Mouse (Mus musculus) intestine, postnatal 0 days (tissue): ENCODE measurements around the gene Sp4. TPM values are rescaled to one million over a fixed set of nuclear protein-coding genes. Genes with fewer than 3 reads are reported as not detected.
A peak's percentile ranks its signal among the peaks of the same experiment; 100 is the strongest.

ENCODE experiments used
- ATAC-seq: fragments of 200-750 bp; cut with Nextera tagmentation; 2 replicates; pipeline ENCODE4 v1.8.0; 2017; ENCODE audit warnings: mild to moderate bottlenecking, moderate TSS enrichment, moderate library complexity
- H3K27ac ChIP-seq: fragments of 300-500 bp; sonication (generic); 2 replicates; pipeline ENCODE4 v1.5.1; 2014; ENCODE audit warnings: mild to moderate bottlenecking, low read depth, low read length, moderate library complexity
- H3K27me3 ChIP-seq: fragments of 300-500 bp; sonication (generic); replicated peaks from 2 replicates; pipeline ENCODE4 v1.6.1; 2014; ENCODE audit warnings: low read length, mixed read lengths; ENCODE audit not compliant: control insufficient read depth, insufficient read depth
- H3K36me3 ChIP-seq: fragments of 300-500 bp; sonication (generic); 2 replicates; pipeline ENCODE4 v1.6.1; 2014; ENCODE audit warnings: mild to moderate bottlenecking, moderate library complexity; ENCODE audit not compliant: control insufficient read depth, insufficient read depth
- H3K4me1 ChIP-seq: fragments of 300-500 bp; sonication (generic); replicated peaks from 2 replicates; pipeline ENCODE4 v1.6.1; 2014; ENCODE audit warnings: antibody characterized with exemption, low read length, mixed read lengths; ENCODE audit not compliant: control insufficient read depth, insufficient read depth
- H3K4me2 ChIP-seq: fragments of 300-500 bp; sonication (generic); replicated peaks from 2 replicates; pipeline ENCODE4 v1.6.1; 2014; ENCODE audit warnings: low read depth, mild to moderate bottlenecking, moderate library complexity
- H3K4me3 ChIP-seq: fragments of 300-500 bp; sonication (generic); 2 replicates; pipeline ENCODE4 v1.5.1; 2014; ENCODE audit warnings: low read depth, low read length
- H3K9ac ChIP-seq: fragments of 300-500 bp; sonication (generic); 2 replicates; pipeline ENCODE4 v1.6.1; 2014; ENCODE audit warnings: mild to moderate bottlenecking, low read depth, low read length
- H3K9me3 ChIP-seq: fragments of 300-500 bp; sonication (generic); 2 replicates; pipeline ENCODE4 v1.6.1; 2016; ENCODE audit warnings: mixed run types; ENCODE audit not compliant: control insufficient read depth
- CTCF ChIP-seq: sonication (generic); IDR thresholded peaks from 2 replicates; pipeline ENCODE4 v1.5.1; 2016; ENCODE audit warnings: low read depth, mild to moderate bottlenecking, control low read depth, antibody characterized with exemption, moderate library complexity
- WGBS: fragments of 180-500 bp; shearing (Covaris S2); extraction: QIAGEN DNeasy Blood & Tissue Kit; methylation state at CpG from one replicate; pipeline ENCODE4 v1.1.7; 2014; 5-methylcytosine and 5-hydroxymethylcytosine counted together
- polyA plus RNA-seq: library from polyadenylated mRNA; unstranded; fragments of >200 nt; fragmentation: Nextera tagmentation; extraction: Ambion mirVana; gene quantifications from 2 replicates; pipeline ENCODE4 v1.2.1, GENCODE M21; 2015

Gene Sp4
- 2.0 and 2.2 TPM in 2 replicates for polyA plus RNA-seq

- H3K4me1 ChIP-seq: no peaks in the 10 kb centered on the region
- no peaks in the 10 kb centered on the region for H3K27me3 ChIP-seq
- peak; percentile 39; the same call in 1 of the 2 replicates for TF ChIP-seq CTCF
- peak within 1 kb of the TSS; percentile 86 for H3K4me3 ChIP-seq
- WGBS: 0% methylated on average over 47 of the region's 78 CpGs
- H3K27ac ChIP-seq: peak within 1 kb of the TSS; percentile 98
- peak within 1 kb of the TSS; percentile 81 for H3K9ac ChIP-seq
- peak; percentile 94 for ATAC-seq
- H3K36me3 ChIP-seq: no peaks in the 10 kb centered on the region
- no peaks in the 10 kb centered on the region for H3K9me3 ChIP-seq
- H3K4me2 ChIP-seq: peak within 1 kb of the TSS; percentile 92
Observed at GRCm38 (mm10) chr12:118301072-118301865, at the start of gene Sp4. Gene Sp4 (minus strand): TSS chr12:118301440.

GRCm38 (mm10) chr12:118339107-118339506 lies 37.9 kb upstream of the Sp4 start:
- Histone ChIP-seq H3K27me3 (no peaks in the 10 kb centered on the region), H3K9ac (no peak overlapping the region), H3K4me3 (no peak overlapping the region), H3K4me2 (no peak overlapping the region), H3K27ac (no peak overlapping the region), H3K4me1 (no peaks in the 10 kb centered on the region), H3K36me3 (no peaks in the 10 kb centered on the region), H3K9me3 (no peaks in the 10 kb centered on the region)
- no peak for TF ChIP-seq CTCF
- no peak for ATAC-seq
- 77% methylated on average over 2 of the region's 2 CpGs for WGBS

- no peak overlapping the region for H3K4me2 ChIP-seq
- H3K9ac ChIP-seq: no peak overlapping the region
- H3K27ac ChIP-seq: no peak overlapping the region
- 86% methylated on average over 2 of the region's 2 CpGs for WGBS
- no peak overlapping the region for H3K4me3 ChIP-seq
- H3K36me3 ChIP-seq: no peaks in the 10 kb centered on the region
- no peak for ATAC-seq
- H3K4me1 ChIP-seq: no peaks in the 10 kb centered on the region
- H3K27me3 ChIP-seq: no peaks in the 10 kb centered on the region
- no peaks in the 10 kb centered on the region for H3K9me3 ChIP-seq
- no peak for TF ChIP-seq CTCF
Observed at GRCm38 (mm10) chr12:118338243-118338642, 37.0 kb upstream of the Sp4 start.

GRCm38 (mm10) chr12:118337291-118337690 lies 36.1 kb upstream of the Sp4 start:
- WGBS: 57% methylated on average over 3 of the region's 3 CpGs
- no peak overlapping the region for H3K27ac ChIP-seq

GRCm38 (mm10) chr12:118328739-118329249 lies 27.6 kb upstream of the Sp4 start:
- WGBS: 63% methylated on average over 6 of the region's 6 CpGs
- no peak overlapping the region for H3K4me2 ChIP-seq
- no peak overlapping the region for H3K27ac ChIP-seq
- TF ChIP-seq CTCF: no peak
- H3K9me3 ChIP-seq: no peaks in the 10 kb centered on the region
- H3K9ac ChIP-seq: no peak overlapping the region
- H3K4me3 ChIP-seq: no peak overlapping the region
- no peaks in the 10 kb centered on the region for H3K4me1 ChIP-seq
- H3K27me3 ChIP-seq: no peaks in the 10 kb centered on the region
- ATAC-seq: peak; percentile 95
- no peaks in the 10 kb centered on the region for H3K36me3 ChIP-seq

More at GRCm38 (mm10) chr12:118337291-118337690, 36.1 kb upstream of the Sp4 start:
- ATAC-seq: no peak
- H3K27me3 ChIP-seq: no peaks in the 10 kb centered on the region
- no peaks in the 10 kb centered on the region for H3K4me1 ChIP-seq
- H3K36me3 ChIP-seq: no peaks in the 10 kb centered on the region
- H3K9ac ChIP-seq: no peak overlapping the region
- H3K4me2 ChIP-seq: no peak overlapping the region
- no peaks in the 10 kb centered on the region for H3K9me3 ChIP-seq
- H3K4me3 ChIP-seq: no peak overlapping the region
- TF ChIP-seq CTCF: no peak

- TF ChIP-seq CTCF: no peak
- H3K4me1 ChIP-seq: no peaks in the 10 kb centered on the region
- 72% methylated on average over 2 of the region's 2 CpGs for WGBS
Observed at GRCm38 (mm10) chr12:118327566-118327965, 26.3 kb upstream of the Sp4 start.

More at GRCm38 (mm10) chr12:118327566-118327965, 26.3 kb upstream of the Sp4 start:
- H3K27ac ChIP-seq: no peak overlapping the region
- no peak overlapping the region for H3K9ac ChIP-seq
- H3K4me3 ChIP-seq: no peak overlapping the region
- no peaks in the 10 kb centered on the region for H3K36me3 ChIP-seq
- no peaks in the 10 kb centered on the region for H3K9me3 ChIP-seq
- H3K27me3 ChIP-seq: no peaks in the 10 kb centered on the region
- no peak for ATAC-seq
- H3K4me2 ChIP-seq: no peak overlapping the region
